Mouse (Mus musculus) olfactory bulb, adult 2 months (tissue): ENCODE results near the gene Ccdc50. TPM values are rescaled to one million over a fixed set of nuclear protein-coding genes. Genes with fewer than 3 reads are reported as not detected.

Source experiments
- H3K27ac ChIP-seq: fragments of 200-500 bp; 2 replicates; pipeline ENCODE4 v1.5.1; 2012; ENCODE audit warnings: low read depth, low read length; ENCODE audit not compliant: insufficient read depth
- H3K4me1 ChIP-seq: fragments of 200-500 bp; 2 replicates; pipeline ENCODE4 v1.6.1; 2012; ENCODE audit warnings: low read length; ENCODE audit not compliant: control insufficient read depth, insufficient read depth
- H3K4me3 ChIP-seq: fragments of 200-500 bp; 2 replicates; pipeline ENCODE4 v1.5.1; 2012; ENCODE audit warnings: mild to moderate bottlenecking, low read depth, low read length, moderate library complexity; ENCODE audit not compliant: insufficient read depth
- CTCF ChIP-seq: fragments of 200-500 bp; IDR thresholded peaks from 2 replicates; pipeline ENCODE4 v1.5.1; 2012; ENCODE audit warnings: low read depth, mild to moderate bottlenecking, low read length, moderate library complexity; ENCODE audit not compliant: insufficient read depth
- POLR2A ChIP-seq: fragments of 200-500 bp; IDR thresholded peaks from 2 replicates; pipeline ENCODE4 v1.6.1; 2012; ENCODE audit warnings: mild to moderate bottlenecking, low read depth, low read length, moderate library complexity; ENCODE audit not compliant: insufficient read depth
- WGBS: fragments of 180-500 bp; shearing (Covaris S2); methylation state at CpG from one replicate; pipeline ENCODE4 v1.1.7; 2018; 5-methylcytosine and 5-hydroxymethylcytosine counted together
- polyA plus RNA-seq: library from polyadenylated mRNA; stranded (reverse); fragments of >200 nt; gene quantifications from 2 replicates; pipeline ENCODE4 v1.2.4, GENCODE M21; 2012; ENCODE audit warnings: low replicate concordance; ENCODE audit not compliant: missing spikeins, insufficient read depth, insufficient read length

Ccdc50 gene
- polyA plus RNA-seq, 1 experiment, result not detected

GRCm38 (mm10) chr16:27375318-27375717, 13.4 kb upstream of the Ccdc50 start:
- WGBS, result 85% methylated on average over 2 of the region's 2 CpGs
- no peak for TF ChIP-seq POLR2A
- no peak for TF ChIP-seq CTCF
- Histone ChIP-seq H3K4me3 (no peak overlapping the region), H3K27ac (no peak overlapping the region), H3K4me1 (no peaks in the 10 kb centered on the region)

GRCm38 (mm10) chr16:27376556-27376955, 12.1 kb upstream of the Ccdc50 start:
- H3K4me1 ChIP-seq, result no peaks in the 10 kb centered on the region
- no peak overlapping the region for H3K4me3 ChIP-seq
- TF ChIP-seq POLR2A (no peak), CTCF (no peak)
- no peak overlapping the region for H3K27ac ChIP-seq

- 90% methylated on average over 4 of the region's 4 CpGs for WGBS
- Histone ChIP-seq H3K27ac (no peak overlapping the region), H3K4me3 (no peak overlapping the region), H3K4me1 (no peaks in the 10 kb centered on the region)
- TF ChIP-seq POLR2A (no peak), CTCF (no peak)
Measured at GRCm38 (mm10) chr16:27382217-27382616, 6.5 kb upstream of the Ccdc50 start.

GRCm38 (mm10) chr16:27384893-27385603, 3.6 kb upstream of the Ccdc50 start:
- WGBS, result 45% methylated on average over 4 of the region's 4 CpGs
- Histone ChIP-seq H3K4me1 (no peaks in the 10 kb centered on the region), H3K27ac (no peak overlapping the region; the same call in 1 of the 2 replicates), H3K4me3 (no peak overlapping the region)
- no peak for TF ChIP-seq CTCF
- TF ChIP-seq POLR2A, result no peak

GRCm38 (mm10) chr16:27385649-27386048, 3.0 kb upstream of the Ccdc50 start:
- Histone ChIP-seq H3K4me1 (0 out of 2 replicates have a peak, but pooled peaks cover 2% of the 10 kb centered on the region), H3K27ac (no peak overlapping the region; the same call in 1 of the 2 replicates), H3K4me3 (no peak overlapping the region)
- 43% methylated on average over 1 of the region's 1 CpGs for WGBS
- TF ChIP-seq POLR2A (no peak), CTCF (no peak)

GRCm38 (mm10) chr16:27386850-27387407, 1.7 kb upstream of the Ccdc50 start:
- WGBS, result 87% methylated on average over 4 of the region's 4 CpGs
- H3K4me3 ChIP-seq, result no peak overlapping the region
- no peak overlapping the region for H3K27ac ChIP-seq
- peaks cover 4% of the 10 kb centered on the region for H3K4me1 ChIP-seq
- TF ChIP-seq CTCF (no peak), POLR2A (no peak)

- Histone ChIP-seq H3K4me1 (peaks cover 5% of the 10 kb centered on the region), H3K27ac (peak overlapping the region; percentile 62; the same call in 1 of the 2 replicates)
- 22% methylated on average over 12 of the region's 12 CpGs for WGBS
Measured at GRCm38 (mm10) chr16:27387634-27388611, 746 bp upstream of the Ccdc50 start.

GRCm38 (mm10) chr16:27389534-27390282, 1.0 kb downstream of the Ccdc50 start:
- WGBS, result 4% methylated on average over 7 of the region's 7 CpGs
- Histone ChIP-seq H3K4me1 (peaks cover 5% of the 10 kb centered on the region), H3K27ac (peak overlapping the region; percentile 70), H3K4me3 (peak overlapping the region; percentile 93)
- TF ChIP-seq POLR2A (no peak), CTCF (no peak)

More at GRCm38 (mm10) chr16:27387634-27388611, 746 bp upstream of the Ccdc50 start:
- no peak for TF ChIP-seq POLR2A
- no peak for TF ChIP-seq CTCF
- H3K4me3 ChIP-seq, result no peak overlapping the region
